Mouse (Mus musculus) liver, embryonic 14.5 days (tissue): Measurements from ENCODE around the gene Mapkapk2.

ENCODE experiments used
- CTCF ChIP-seq: IDR thresholded peaks from 2 replicates; pipeline ENCODE4 v1.5.1; 2016; ENCODE audit warnings: antibody characterized with exemption, low read depth, control low read depth
- EP300 ChIP-seq: IDR thresholded peaks from 2 replicates; pipeline ENCODE4 v1.6.1; 2016; ENCODE audit warnings: antibody characterized with exemption, low read depth

- TF ChIP-seq EP300 (no peak), CTCF (no peak)
Observed at GRCm38 (mm10) chr1:131021438-131021837, 76.2 kb downstream of the Mapkapk2 start.
